Mouse (Mus musculus) midbrain, embryonic 11.5 days (tissue): ENCODE measurements around the gene Nlrp10. TPM values are rescaled to one million over a fixed set of nuclear protein-coding genes. Genes with fewer than 3 reads are reported as not detected.

ENCODE experiments used
- ATAC-seq: fragments of 200-750 bp; cut with Nextera tagmentation; 2 replicates; pipeline ENCODE4 v1.8.0; 2017; ENCODE audit warnings: moderate TSS enrichment, moderate library complexity; ENCODE audit not compliant: low FRiP score
- DNase-seq: peaks from one replicate; pipeline ENCODE4 v3.0.0; 2015; ENCODE audit warnings: low spot score; ENCODE audit errors: missing footprints
- H3K27ac ChIP-seq: fragments of 300-500 bp; sonication (generic); 2 replicates; pipeline ENCODE4 v1.5.1; 2014; ENCODE audit warnings: low read depth, low read length
- H3K27me3 ChIP-seq: fragments of 300-500 bp; sonication (generic); 2 replicates; pipeline ENCODE4 v1.6.1; 2014; ENCODE audit warnings: mild to moderate bottlenecking, low read length, moderate library complexity, mixed read lengths; ENCODE audit not compliant: control insufficient read depth, insufficient read depth
- H3K36me3 ChIP-seq: fragments of 300-500 bp; sonication (generic); 2 replicates; pipeline ENCODE4 v1.6.1; 2014; ENCODE audit warnings: mild to moderate bottlenecking, low read length, moderate library complexity, mixed read lengths; ENCODE audit not compliant: control insufficient read depth, insufficient read depth
- H3K4me1 ChIP-seq: fragments of 300-500 bp; sonication (generic); 2 replicates; pipeline ENCODE4 v1.6.1; 2014; ENCODE audit warnings: low read length; ENCODE audit not compliant: control insufficient read depth, insufficient read depth
- H3K4me2 ChIP-seq: fragments of 300-500 bp; sonication (generic); 2 replicates; pipeline ENCODE4 v1.6.1; 2014; ENCODE audit warnings: mild to moderate bottlenecking, moderate library complexity
- H3K4me3 ChIP-seq: fragments of 300-500 bp; sonication (generic); 2 replicates; pipeline ENCODE4 v1.5.1; 2014; ENCODE audit warnings: low read depth, low read length
- H3K9ac ChIP-seq: fragments of 300-500 bp; sonication (generic); 2 replicates; pipeline ENCODE4 v1.6.1; 2014; ENCODE audit warnings: low read length
- H3K9me3 ChIP-seq: fragments of 300-500 bp; sonication (generic); 2 replicates; pipeline ENCODE4 v1.6.1; 2016; ENCODE audit warnings: low read length; ENCODE audit not compliant: control insufficient read depth
- WGBS: fragments of 180-500 bp; shearing (Covaris S2); extraction: QIAGEN DNeasy Blood & Tissue Kit; methylation state at CpG from one replicate; pipeline ENCODE4 v1.1.7; 2014; 5-methylcytosine and 5-hydroxymethylcytosine counted together
- polyA plus RNA-seq: library from polyadenylated mRNA; unstranded; fragments of >200 nt; fragmentation: Nextera tagmentation; extraction: Ambion mirVana; gene quantifications from 2 replicates; pipeline ENCODE4 v1.2.1, GENCODE M21; 2014

Nlrp10 gene
- not detected in 2 replicates for polyA plus RNA-seq

DNA sequence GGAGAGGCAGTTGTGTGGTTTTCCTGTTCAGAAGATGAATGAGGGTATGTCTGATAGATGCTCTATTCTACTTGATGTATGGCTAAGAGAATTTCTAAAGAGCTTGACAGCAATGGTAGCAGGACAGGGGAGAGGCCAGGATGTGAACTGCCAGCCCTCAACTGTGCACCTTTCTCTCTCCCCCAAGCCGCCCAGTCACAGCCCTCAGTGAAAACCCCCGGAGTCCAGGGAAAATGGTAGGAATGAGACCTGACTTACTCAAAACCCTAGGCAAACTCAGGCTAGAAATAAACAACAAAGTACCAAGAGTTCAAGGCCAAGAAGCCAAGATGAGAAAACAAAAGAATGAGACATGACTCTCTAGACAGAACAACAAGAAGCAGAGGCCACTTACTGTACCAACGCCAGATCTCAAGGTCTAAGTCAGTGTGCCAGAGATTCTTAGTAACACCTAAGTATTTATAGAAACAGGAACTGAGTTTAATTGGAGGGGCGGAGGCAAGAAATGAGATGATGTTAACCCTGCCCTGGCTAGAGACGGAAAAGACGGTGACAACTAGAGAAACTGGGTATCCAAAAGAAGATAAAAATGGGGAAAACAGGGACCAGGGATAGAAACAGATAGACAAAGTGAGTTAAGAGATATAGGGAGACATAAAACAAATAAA is at the start of gene Nlrp10:
Gene Nlrp10, minus strand, starts transcription at position 453 of the 668 bp plus-strand sequence.
- Histone ChIP-seq H3K4me3 (no peak within 1 kb of the TSS), H3K4me2 (no peak within 1 kb of the TSS), H3K36me3 (no peaks in the 10 kb centered on the region), H3K4me1 (no peaks in the 10 kb centered on the region; the same call in 1 of the 2 replicates), H3K9me3 (no peaks in the 10 kb centered on the region), H3K9ac (no peak within 1 kb of the TSS), H3K27ac (no peak within 1 kb of the TSS), H3K27me3 (no peaks in the 10 kb centered on the region)
- whole genome bisulfite sequencing: 83% methylated on average over 6 of the region's 6 CpGs
- no peak for DNase-seq
- ATAC-seq: no peak

- 0 out of 2 replicates have a peak overlapping the region, but pooled peaks have one; percentile 9 for H3K27ac ChIP-seq
- H3K4me3 ChIP-seq: no peak overlapping the region
- H3K36me3 ChIP-seq: no peaks in the 10 kb centered on the region
- 28% methylated on average over 6 of the region's 6 CpGs for WGBS
- DNase-seq (peak; percentile 95), ATAC-seq (peak; percentile 91)
- no peaks in the 10 kb centered on the region for H3K9me3 ChIP-seq
- no peak overlapping the region for H3K9ac ChIP-seq
- H3K4me2 ChIP-seq: peak overlapping the region; percentile 12; the same call in 1 of the 2 replicates
- peaks cover 51% of the 10 kb centered on the region for H3K27me3 ChIP-seq
- peaks cover 12% of the 10 kb centered on the region for H3K4me1 ChIP-seq
Observed at GRCm38 (mm10) chr7:108972273-108972672, 42.3 kb upstream of the Nlrp10 start.

DNA sequence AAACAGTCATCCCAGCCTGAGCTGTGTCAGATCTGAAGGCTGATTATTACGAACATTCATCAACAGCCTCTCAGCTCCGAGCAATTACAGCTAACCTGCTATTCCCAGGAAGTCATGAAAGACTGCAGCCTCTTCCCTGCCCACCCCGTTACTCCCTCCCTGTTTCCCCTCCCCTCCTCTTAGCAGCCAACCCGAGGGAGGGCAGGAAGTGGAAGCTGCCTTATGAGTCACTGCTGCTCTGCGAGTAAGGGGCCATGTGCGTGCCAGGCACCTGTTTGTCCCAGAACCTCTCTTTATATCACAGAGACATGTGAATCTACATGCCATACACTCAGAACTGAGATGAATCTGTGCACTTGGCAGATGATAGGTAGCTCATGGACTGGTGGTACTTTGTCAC is 38.2 kb upstream of the Nlrp10 start:
- no peaks in the 10 kb centered on the region for H3K36me3 ChIP-seq
- no peak overlapping the region for H3K9ac ChIP-seq
- no peak overlapping the region for H3K4me2 ChIP-seq
- H3K27me3 ChIP-seq: peaks cover 35% of the 10 kb centered on the region
- no peak overlapping the region for H3K27ac ChIP-seq
- no peak overlapping the region for H3K4me3 ChIP-seq
- no peak for ATAC-seq
- WGBS: 64% methylated on average over 6 of the region's 6 CpGs
- H3K4me1 ChIP-seq: peaks cover 12% of the 10 kb centered on the region
- H3K9me3 ChIP-seq: no peaks in the 10 kb centered on the region
- peak; percentile 69 for DNase-seq

GRCm38 (mm10) chr7:108966742-108967362 is 36.9 kb upstream of the Nlrp10 start:
- Histone ChIP-seq H3K27me3 (peaks cover 35% of the 10 kb centered on the region), H3K4me1 (peaks cover 1% of the 10 kb centered on the region), H3K36me3 (no peaks in the 10 kb centered on the region)

GRCm38 (mm10) chr7:108965968-108966367 is 36.0 kb upstream of the Nlrp10 start:
- Histone ChIP-seq H3K4me3 (no peak overlapping the region), H3K9me3 (no peaks in the 10 kb centered on the region), H3K9ac (no peak overlapping the region), H3K27ac (no peak overlapping the region), H3K4me2 (no peak overlapping the region), H3K4me1 (no peaks in the 10 kb centered on the region), H3K36me3 (no peaks in the 10 kb centered on the region), H3K27me3 (peaks cover 31% of the 10 kb centered on the region)
- DNase-seq (no peak), ATAC-seq (0 out of 2 replicates have a peak, but pooled peaks have one; percentile 13)
- 34% methylated on average over 2 of the region's 2 CpGs for WGBS

More at GRCm38 (mm10) chr7:108966742-108967362, 36.9 kb upstream of the Nlrp10 start:
- 39% methylated on average over 7 of the region's 7 CpGs for WGBS
- no peak overlapping the region for H3K9ac ChIP-seq
- H3K27ac ChIP-seq: no peak overlapping the region
- H3K9me3 ChIP-seq: no peaks in the 10 kb centered on the region
- no peak overlapping the region for H3K4me3 ChIP-seq
- DNase-seq (peak; percentile 91), ATAC-seq (peak; percentile 75)
- no peak overlapping the region for H3K4me2 ChIP-seq

- H3K4me3 ChIP-seq: no peak overlapping the region
- H3K9me3 ChIP-seq: no peaks in the 10 kb centered on the region
- peaks cover 3% of the 10 kb centered on the region for H3K27me3 ChIP-seq
- WGBS: 83% methylated on average over 2 of the region's 2 CpGs
- no peak overlapping the region for H3K9ac ChIP-seq
- H3K4me1 ChIP-seq: no peaks in the 10 kb centered on the region
- H3K4me2 ChIP-seq: no peak overlapping the region
- H3K36me3 ChIP-seq: no peaks in the 10 kb centered on the region
- no peak for ATAC-seq
- DNase-seq: peak; percentile 61
- no peak overlapping the region for H3K27ac ChIP-seq
Observed at GRCm38 (mm10) chr7:108957734-108958133, 27.8 kb upstream of the Nlrp10 start.

DNA sequence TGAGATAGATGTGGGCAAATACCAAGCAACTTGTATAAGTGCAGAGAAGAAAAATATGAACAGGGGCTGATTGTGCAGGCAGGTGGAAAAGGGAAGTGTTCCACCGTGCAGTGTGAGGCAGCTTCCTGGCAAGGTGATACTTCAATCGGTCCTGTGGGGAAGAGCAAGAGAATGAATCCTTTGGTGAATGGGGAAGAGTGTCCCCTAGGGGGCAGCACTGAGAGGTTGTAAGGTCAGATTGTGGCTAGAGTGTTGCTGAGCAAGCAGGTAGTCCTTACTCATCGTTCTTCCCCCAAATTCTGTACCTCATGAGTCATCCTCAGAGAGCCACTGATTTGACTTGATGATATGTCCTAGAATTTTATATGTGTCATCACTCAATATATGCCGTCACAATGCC is 24.2 kb upstream of the Nlrp10 start:
- ATAC-seq: no peak
- Histone ChIP-seq H3K9ac (no peak overlapping the region), H3K27me3 (peaks cover 35% of the 10 kb centered on the region), H3K4me1 (peaks cover 3% of the 10 kb centered on the region; the same call in 1 of the 2 replicates), H3K9me3 (no peaks in the 10 kb centered on the region), H3K36me3 (no peaks in the 10 kb centered on the region), H3K4me2 (no peak overlapping the region), H3K4me3 (no peak overlapping the region), H3K27ac (no peak overlapping the region)
- 55% methylated on average over 4 of the region's 4 CpGs for WGBS
- DNase-seq: no peak

GRCm38 (mm10) chr7:108952801-108953200 is 22.8 kb upstream of the Nlrp10 start:
- no peak for ATAC-seq
- no peak overlapping the region for H3K27ac ChIP-seq
- H3K36me3 ChIP-seq: no peaks in the 10 kb centered on the region
- no peak overlapping the region for H3K4me3 ChIP-seq
- no peaks in the 10 kb centered on the region for H3K9me3 ChIP-seq
- H3K4me1 ChIP-seq: peaks cover 3% of the 10 kb centered on the region; the same call in 1 of the 2 replicates
- 85% methylated on average over 6 of the region's 6 CpGs for WGBS
- no peak overlapping the region for H3K9ac ChIP-seq
- DNase-seq: no peak
- no peak overlapping the region for H3K4me2 ChIP-seq
- H3K27me3 ChIP-seq: peaks cover 35% of the 10 kb centered on the region

DNA sequence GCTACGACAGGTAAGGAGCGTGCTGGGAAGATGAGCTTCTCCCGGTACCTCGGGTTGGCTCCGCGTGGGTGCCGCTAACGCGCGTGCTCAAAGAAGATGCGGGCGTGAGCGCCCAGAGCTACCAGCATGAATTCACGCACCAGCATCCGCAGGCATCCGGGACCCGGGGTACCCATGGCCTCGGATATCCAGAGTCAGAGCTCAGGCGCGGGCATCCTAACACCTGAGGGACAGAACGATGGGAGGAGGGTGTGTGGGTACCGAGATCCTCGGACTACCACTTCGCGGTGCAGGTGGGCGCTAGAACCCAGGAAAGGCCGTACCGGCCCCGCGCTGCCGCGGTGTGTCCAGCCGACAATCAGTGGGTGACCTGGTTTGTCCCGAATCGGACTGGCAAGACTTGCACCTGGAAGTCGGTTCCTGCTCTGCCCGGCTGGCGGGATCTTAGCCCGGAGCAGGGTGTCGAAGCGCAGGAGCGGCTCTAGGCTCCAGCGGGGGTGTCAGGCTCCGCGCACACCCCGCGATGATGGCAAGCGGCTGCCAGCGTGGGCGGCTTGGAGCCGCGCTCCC is 20.9 kb upstream of the Nlrp10 start:
- Histone ChIP-seq H3K27me3 (peaks cover 35% of the 10 kb centered on the region), H3K9me3 (no peaks in the 10 kb centered on the region), H3K4me3 (peak overlapping the region; percentile 52), H3K9ac (peak overlapping the region; percentile 51), H3K4me2 (peak overlapping the region; percentile 99), H3K36me3 (no peaks in the 10 kb centered on the region; the same call in 1 of the 2 replicates), H3K4me1 (peaks cover 3% of the 10 kb centered on the region; the same call in 1 of the 2 replicates), H3K27ac (no peak overlapping the region)
- DNase-seq (peak; percentile 96), ATAC-seq (peak; percentile 56)
- WGBS: 1% methylated on average over 52 of the region's 52 CpGs
